Mouse (Mus musculus) embryo, embryonic 11.5 days (tissue): Measurements from ENCODE around the gene Nap1l2.
"Not testable (repeated sequence)": the region's sequence is repeated elsewhere in the genome, so short reads cannot be mapped to it uniquely, and the experiment has no call there.

ENCODE experiments used
- DNase-seq: peaks from one replicate; pipeline ENCODE4 v3.0.0-alpha.2; 2012; ENCODE audit warnings: low read depth, low spot score

Gene Nap1l2

GRCm38 (mm10) chrX:103186431-103186786 is at the start of gene Nap1l2:
Nap1l2 (minus strand) TSS chrX:103186640.
- DNase-seq: peak; percentile 13

- no peak for DNase-seq
These were observed 28.8 kb upstream of the Nap1l2 start for GRCm38 (mm10) chrX:103215251-103215650.

- DNase-seq: no peak
These were observed 389 bp upstream of the Nap1l2 start for GRCm38 (mm10) chrX:103186829-103187228.

GRCm38 (mm10) chrX:103185781-103186430 is 534 bp downstream of the Nap1l2 start:
- DNase-seq: no peak

GRCm38 (mm10) chrX:103183536-103183935 is 2.9 kb downstream of the Nap1l2 start:
- DNase-seq: no peak

- no peak for DNase-seq
These were observed 6.5 kb downstream of the Nap1l2 start for GRCm38 (mm10) chrX:103179771-103180558.

- DNase-seq: not testable (repeated sequence)
These were observed 21.4 kb downstream of the Nap1l2 start for GRCm38 (mm10) chrX:103164948-103165605.

GRCm38 (mm10) chrX:103156134-103156533 is 30.3 kb downstream of the Nap1l2 start:
- no peak for DNase-seq

GRCm38 (mm10) chrX:103138549-103138948 is 47.9 kb downstream of the Nap1l2 start:
- no peak for DNase-seq
